In the genomic region with DNA sequence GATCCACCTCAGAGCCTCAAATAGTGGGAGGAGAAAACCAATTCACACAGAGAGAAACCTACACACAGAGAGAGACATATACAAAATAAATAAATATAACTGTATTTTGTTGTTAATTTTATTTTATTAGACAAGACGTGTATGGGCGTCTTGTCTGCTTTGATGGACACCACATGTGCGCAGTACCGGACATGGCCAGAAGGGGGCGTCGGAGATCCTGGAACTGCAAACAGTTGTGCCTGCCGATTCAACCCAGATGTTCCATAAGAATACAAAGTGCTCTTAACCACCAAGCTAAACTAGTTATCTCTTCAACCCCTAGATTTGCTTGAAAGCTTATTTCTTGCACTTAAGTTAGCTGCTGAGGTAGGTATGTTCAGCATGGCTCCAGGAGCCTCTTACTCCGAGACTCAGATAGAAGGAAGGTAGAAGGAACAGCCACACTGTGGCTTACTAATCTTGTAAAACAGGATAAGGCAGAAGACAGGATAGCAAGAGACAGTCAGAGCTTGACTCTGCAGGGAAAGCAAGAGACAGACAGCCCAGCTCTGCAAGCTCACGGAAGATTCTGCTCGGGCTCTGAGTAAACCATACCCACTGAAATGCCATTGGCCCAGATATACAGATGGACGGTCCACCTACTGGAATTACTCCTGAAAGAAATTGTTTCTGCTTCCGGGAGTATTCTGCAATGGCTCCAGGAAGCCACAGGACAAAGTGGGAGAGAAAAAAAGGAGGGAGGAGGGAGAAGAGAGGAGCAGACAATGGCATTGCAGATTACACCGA, we compare ENCODE assay signal across 10 mouse cellular contexts. TPM values are rescaled to one million over a fixed set of nuclear protein-coding genes. Genes with fewer than 3 reads are reported as not detected.
A peak's percentile ranks its signal among the peaks of the same experiment; 100 is the strongest.
DNase-seq lines count a peak whose midpoint lies in the region; ATAC-seq and TF ChIP-seq lines count a peak whose summit lies in the region.
"Had no signal": no experiment of that assay in that cellular context is flagged by ENCODE, and none has a peak within 500 bp of the region (broad histone marks: within the 10 kb centered on the region; RNA-seq: fewer than 3 reads in every experiment).

No protein-coding gene starts in this region.

- H3K9me3 ChIP-seq in liver, embryonic 11.5 days (ENCODE audit: control insufficient read depth, low read length), result no peaks in the 10 kb centered on the region
- H3K9me3 ChIP-seq: hindbrain, embryonic 15.5 days; neural tube, embryonic 13.5 days had no signal

- no peaks in the 10 kb centered on the region for H3K79me2 ChIP-seq in liver, adult 2 months (ENCODE audit: control insufficient read depth, insufficient read depth, low read length)

- no peak overlapping the region for H3K4me3 ChIP-seq in liver, adult 2 months (ENCODE audit: insufficient read depth, low read depth, low read length)
- no peak overlapping the region for H3K4me3 ChIP-seq in liver, embryonic 11.5 days (ENCODE audit: low read depth, low read length)
- H3K4me3 ChIP-seq in bone marrow, adult 2 months (replicated peaks; ENCODE audit: control insufficient read depth, low read depth, low read length), result no peak overlapping the region
- H3K4me3 ChIP-seq: hindbrain, embryonic 15.5 days; neural tube, embryonic 13.5 days had no signal

- H3K4me1 ChIP-seq in liver, adult 2 months (ENCODE audit: control insufficient read depth, insufficient read depth, low read length), result no peaks in the 10 kb centered on the region; the same call in none of the 2 replicates
- H3K4me1 ChIP-seq in liver, embryonic 11.5 days (replicated peaks; ENCODE audit: control insufficient read depth, insufficient read depth, low read length), result no peaks in the 10 kb centered on the region
- H3K4me1 ChIP-seq in bone marrow, adult 2 months (ENCODE audit: control insufficient read depth, insufficient read depth, low read length), result no peaks in the 10 kb centered on the region

- no peaks in the 10 kb centered on the region for H3K36me3 ChIP-seq in liver, adult 2 months (ENCODE audit: control insufficient read depth, insufficient read depth, low read length)
- no peaks in the 10 kb centered on the region for H3K36me3 ChIP-seq in liver, embryonic 11.5 days (ENCODE audit: control insufficient read depth, insufficient read depth, low read length)
- H3K36me3 ChIP-seq: hindbrain, embryonic 15.5 days; neural tube, embryonic 13.5 days had no signal

- H3K27me3 ChIP-seq in liver, adult 2 months (ENCODE audit: control insufficient read depth, insufficient read depth, low read length), result no peaks in the 10 kb centered on the region
- H3K27me3 ChIP-seq in liver, embryonic 11.5 days (replicated peaks; ENCODE audit: control insufficient read depth, insufficient read depth, low read length), result peaks cover 19% of the 10 kb centered on the region

- ATAC-seq in liver, embryonic 11.5 days (replicated peaks; ENCODE audit: low FRiP score), result no peak

- H3K27ac ChIP-seq in liver, adult 2 months (replicated peaks; ENCODE audit: insufficient read depth, low read depth, low read length), result no peak overlapping the region
- H3K27ac ChIP-seq in liver, embryonic 11.5 days (ENCODE audit: low read depth, low read length), result no peak overlapping the region
- H3K27ac ChIP-seq in bone marrow, adult 2 months (ENCODE audit: control insufficient read depth, insufficient read depth, low read depth, low read length, poor library complexity), result no peak overlapping the region
- H3K27ac ChIP-seq: hindbrain, embryonic 15.5 days; neural tube, embryonic 13.5 days had no signal

- intact Hi-C loops in heart, postnatal 36 days (cut with DNase I), result loop anchor here (2.0 to 5.0 kb wide), 2 partner anchors 114 to 194 kb away; no protein-coding TSS in a partner anchor

- peak; percentile 78 for TF ChIP-seq CTCF in liver, adult 2 months (IDR thresholded peaks at IDR 0.05; ENCODE audit: low read depth, low read length)
- peak; percentile 80 for TF ChIP-seq CTCF in bone marrow, adult 2 months (IDR thresholded peaks at IDR 0.05; ENCODE audit: control insufficient read depth, insufficient read depth, low read length)

- WGBS in liver, adult 2 months, result 70% methylated on average over 13 of the region's 13 CpGs
- WGBS in liver, embryonic 11.5 days, result 62% methylated on average over 13 of the region's 13 CpGs
- 64% methylated on average over 13 of the region's 13 CpGs for WGBS in bone marrow, adult 2 months

- no peak for TF ChIP-seq POLR2A in liver, adult 2 months (IDR thresholded peaks at IDR 0.05; ENCODE audit: extremely low read depth, insufficient read depth, low read length)
- no peak for TF ChIP-seq POLR2A in bone marrow, adult 2 months (IDR thresholded peaks at IDR 0.05; ENCODE audit: borderline replicate concordance, control insufficient read depth, low read depth, low read length)

- H3K9ac ChIP-seq in liver, adult 2 months (ENCODE audit: low read depth, low read length), result no peak overlapping the region
- no peak overlapping the region for H3K9ac ChIP-seq in liver, embryonic 11.5 days (ENCODE audit: low read depth, low read length)
- H3K9ac ChIP-seq: hindbrain, embryonic 15.5 days; neural tube, embryonic 13.5 days had no signal

- no peak overlapping the region for H3K4me2 ChIP-seq in liver, embryonic 11.5 days
- H3K4me2 ChIP-seq: hindbrain, embryonic 15.5 days; neural tube, embryonic 13.5 days had no signal

- peak; percentile 52 to 74 for DNase-seq in adrenal gland, adult (ENCODE audit: inconsistent age in 2 of 2, low spot score in 1 of 2)
- no peak for DNase-seq in adrenal gland, adult 8-10 months
- DNase-seq in liver, adult 2 months (ENCODE audit: extremely low read depth, low read depth, low spot score), result peak; percentile 1
- DNase-seq in liver, embryonic 11.5 days (ENCODE audit: low spot score), result no peak
- peak; percentile 16 to 66 for DNase-seq in heart, postnatal 36 days
- DNase-seq in lung, postnatal 4 days, result peak; percentile 30 to 64
- peak; percentile 75 for DNase-seq in thymus, postnatal 25 days

RNA-seq across cellular contexts. Expression of a gene that starts 54.9 kb away (rescaled TPM):
- 10 to 100 TPM; 46.5 to 55.8 (median 50.1) TPM for total RNA-seq in adrenal gland, adult 8-10 months (2022)
- total RNA-seq in liver, adult 2 months (2014; rRNA removed), result 9.3 and 10.9 TPM in 2 replicates
- polyA plus RNA-seq in liver, adult 2 months (2012; rRNA removed), result 4.2 and 5.2 TPM in 2 replicates
- polyA plus RNA-seq in liver, embryonic 11.5 days (2014; fragmentation: Nextera tagmentation; extraction: Ambion mirVana), result 94.4 and 101 TPM in 2 replicates
- polyA plus RNA-seq in bone marrow, adult 2 months (2011; ENCODE audit: insufficient read depth, insufficient read length, low replicate concordance, missing spikeins), result 51.2 and 63.1 TPM in 2 replicates
- 10 to 100 TPM; 63.5 to 72.1 TPM for total RNA-seq in heart, postnatal 36 days (2021)

RNA-seq across cellular contexts. Expression of a gene that starts 55.2 kb away (rescaled TPM):
- 1 to 10 TPM; 2.5 to 5.8 (median 4.4) TPM for total RNA-seq in adrenal gland, adult 8-10 months (2022)
- 0.74 and 1.3 TPM in 2 replicates for total RNA-seq in liver, adult 2 months (2014; rRNA removed)
- 0.44 and 0.72 TPM in 2 replicates for polyA plus RNA-seq in liver, adult 2 months (2012; rRNA removed)
- polyA plus RNA-seq in liver, embryonic 11.5 days (2014; fragmentation: Nextera tagmentation; extraction: Ambion mirVana), result 53.9 and 56.9 TPM in 2 replicates
- 18.4 and 21.8 TPM in 2 replicates for polyA plus RNA-seq in bone marrow, adult 2 months (2011; ENCODE audit: insufficient read depth, insufficient read length, low replicate concordance, missing spikeins)
- under 1 TPM; 0.95 to 1.00 TPM for total RNA-seq in heart, postnatal 36 days (2021)

Comparison
In these comparisons a context has a peak if more than half of its experiments do, and no peak if none do; other contexts are left out.
1. DNase-seq: peak in adrenal gland, adult (2 of 2), liver, adult 2 months (single experiment), heart, postnatal 36 days (2 of 2), lung, postnatal 4 days (2 of 2) and thymus, postnatal 25 days (single experiment); none in adrenal gland, adult 8-10 months (single experiment) and liver, embryonic 11.5 days (single experiment).